Mouse (Mus musculus): ENCODE measurements around the gene Slc30a1. TPM values are rescaled to one million over a fixed set of nuclear protein-coding genes. Genes with fewer than 3 reads are reported as not detected.

The Slc30a1 gene
- polyA plus RNA-seq, 1 experiment from 2014 or later = 4.1 TPM

GRCm38 (mm10) chr1:191928345-191928744 is 21.8 kb downstream of the Slc30a1 start:
- no peak for ATAC-seq (ENCODE audit: low FRiP score)
- Histone ChIP-seq H3K27ac (replicated peaks) (no peak overlapping the region), H3K9ac (replicated peaks) (no peak overlapping the region), H3K4me2 (no peak overlapping the region), H3K36me3 (no peaks in the 10 kb centered on the region), H3K4me1 (no peaks in the 10 kb centered on the region), H3K4me3 (replicated peaks) (no peak overlapping the region), H3K27me3 (replicated peaks) (peaks cover 4% of the 10 kb centered on the region; the same call in 1 of the 2 replicates), H3K9me3 (replicated peaks) (no peaks in the 10 kb centered on the region)
- WGBS = 87% methylated on average over 7 of the region's 7 CpGs

DNA sequence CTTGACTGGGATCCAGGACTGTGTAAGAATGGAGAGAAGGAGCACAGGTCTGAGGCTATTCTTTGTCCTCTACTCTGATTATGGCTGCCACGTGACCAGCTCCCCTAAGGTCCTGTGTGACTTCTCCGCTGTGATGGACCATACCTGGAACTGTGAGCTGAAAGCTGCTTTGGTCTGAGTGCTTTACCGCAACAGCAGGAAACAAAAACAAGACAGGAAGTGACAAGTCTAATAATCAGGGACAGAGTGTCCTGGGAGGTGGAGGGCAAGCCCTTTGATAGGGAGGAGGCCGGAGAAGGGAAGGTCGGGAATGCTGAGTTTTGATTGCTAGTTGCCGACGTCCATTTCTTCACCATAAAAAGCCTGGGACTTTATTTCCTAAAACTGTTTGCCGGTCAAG is 22.5 kb downstream of the Slc30a1 start:
- no peak for ATAC-seq (ENCODE audit: low FRiP score)
- Histone ChIP-seq H3K4me2 (no peak overlapping the region), H3K27me3 (replicated peaks) (peaks cover 4% of the 10 kb centered on the region; the same call in 1 of the 2 replicates), H3K36me3 (no peaks in the 10 kb centered on the region), H3K9ac (replicated peaks) (no peak overlapping the region), H3K4me3 (replicated peaks) (no peak overlapping the region), H3K4me1 (no peaks in the 10 kb centered on the region), H3K27ac (replicated peaks) (no peak overlapping the region), H3K9me3 (replicated peaks) (no peaks in the 10 kb centered on the region)
- WGBS = 77% methylated on average over 8 of the region's 8 CpGs

DNA sequence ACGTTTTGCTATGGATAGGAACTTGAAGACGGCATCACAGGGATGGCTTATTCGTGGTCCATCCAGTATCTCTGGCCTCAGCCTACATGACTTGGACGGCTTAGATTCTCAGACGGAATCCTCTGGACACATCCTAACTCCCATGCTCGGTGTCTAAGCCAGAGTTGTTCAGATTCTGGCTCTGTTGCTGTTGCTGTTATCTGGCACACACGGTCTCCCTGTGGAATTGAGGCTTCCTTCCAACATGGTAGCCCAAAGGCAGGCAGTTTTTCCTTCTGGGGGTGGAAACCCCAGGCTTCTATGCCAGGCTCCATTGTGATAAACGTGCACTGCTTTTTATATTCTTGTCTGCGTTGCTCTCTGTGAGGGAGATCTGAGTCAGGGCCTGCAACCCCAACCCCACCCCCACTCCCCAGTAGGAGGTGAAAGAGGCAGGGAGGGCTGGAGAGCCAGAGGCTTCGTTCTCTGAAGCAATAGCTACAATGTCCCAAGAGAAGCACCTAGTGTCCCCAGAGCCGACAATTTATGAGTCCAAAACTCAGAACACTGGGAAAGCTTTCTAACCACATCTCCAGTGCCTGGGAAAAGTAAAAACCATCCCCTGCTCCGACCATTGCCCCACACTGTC is 23.4 kb downstream of the Slc30a1 start:
- 63% methylated on average over 12 of the region's 12 CpGs for WGBS
- no peaks in the 10 kb centered on the region for H3K36me3 ChIP-seq
- H3K9me3 ChIP-seq (replicated peaks) = no peaks in the 10 kb centered on the region
- H3K4me2 ChIP-seq = no peak overlapping the region
- no peaks in the 10 kb centered on the region for H3K4me1 ChIP-seq
- peaks cover 4% of the 10 kb centered on the region; the same call in 1 of the 2 replicates for H3K27me3 ChIP-seq (replicated peaks)
- H3K27ac ChIP-seq (replicated peaks) = no peak overlapping the region
- no peak overlapping the region for H3K4me3 ChIP-seq (replicated peaks)
- H3K9ac ChIP-seq (replicated peaks) = no peak overlapping the region
- no peak for ATAC-seq (ENCODE audit: low FRiP score)

DNA sequence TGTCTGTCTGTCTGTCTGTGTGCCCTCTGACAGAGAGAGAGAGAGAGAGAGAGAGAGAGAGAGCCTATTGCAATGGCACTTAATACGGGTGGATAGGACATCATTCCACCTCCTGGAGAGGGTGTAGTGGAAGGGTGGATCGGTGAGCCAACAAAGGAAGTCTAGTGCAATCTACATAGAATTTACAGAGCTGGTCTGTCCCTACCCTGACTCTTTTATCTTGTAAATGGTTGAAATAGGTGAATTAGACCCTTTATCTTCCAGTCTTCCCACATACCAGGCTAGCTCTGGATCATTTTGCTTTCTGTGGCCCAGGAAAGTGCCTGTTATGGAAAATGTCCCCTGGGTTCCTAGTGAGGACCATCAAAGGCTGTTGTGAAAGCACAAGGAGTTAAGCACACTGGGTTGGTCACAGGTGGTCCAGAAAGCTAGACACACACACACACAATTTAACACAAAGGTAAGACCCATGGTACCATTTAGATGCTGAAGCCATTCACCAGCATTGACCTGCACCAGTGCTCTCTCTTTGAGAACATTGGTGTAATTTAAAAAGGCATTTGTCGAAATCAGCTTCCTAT is 24.0 kb downstream of the Slc30a1 start:
- H3K4me2 ChIP-seq = no peak overlapping the region
- no peak overlapping the region for H3K27ac ChIP-seq (replicated peaks)
- 51% methylated on average over 3 of the region's 3 CpGs for WGBS
- H3K4me3 ChIP-seq (replicated peaks) = no peak overlapping the region
- ATAC-seq (ENCODE audit: low FRiP score) = no peak
- H3K9me3 ChIP-seq (replicated peaks) = no peaks in the 10 kb centered on the region
- H3K4me1 ChIP-seq = no peaks in the 10 kb centered on the region
- H3K27me3 ChIP-seq (replicated peaks) = peaks cover 4% of the 10 kb centered on the region; the same call in 1 of the 2 replicates
- no peak overlapping the region for H3K9ac ChIP-seq (replicated peaks)
- H3K36me3 ChIP-seq = no peaks in the 10 kb centered on the region

DNA sequence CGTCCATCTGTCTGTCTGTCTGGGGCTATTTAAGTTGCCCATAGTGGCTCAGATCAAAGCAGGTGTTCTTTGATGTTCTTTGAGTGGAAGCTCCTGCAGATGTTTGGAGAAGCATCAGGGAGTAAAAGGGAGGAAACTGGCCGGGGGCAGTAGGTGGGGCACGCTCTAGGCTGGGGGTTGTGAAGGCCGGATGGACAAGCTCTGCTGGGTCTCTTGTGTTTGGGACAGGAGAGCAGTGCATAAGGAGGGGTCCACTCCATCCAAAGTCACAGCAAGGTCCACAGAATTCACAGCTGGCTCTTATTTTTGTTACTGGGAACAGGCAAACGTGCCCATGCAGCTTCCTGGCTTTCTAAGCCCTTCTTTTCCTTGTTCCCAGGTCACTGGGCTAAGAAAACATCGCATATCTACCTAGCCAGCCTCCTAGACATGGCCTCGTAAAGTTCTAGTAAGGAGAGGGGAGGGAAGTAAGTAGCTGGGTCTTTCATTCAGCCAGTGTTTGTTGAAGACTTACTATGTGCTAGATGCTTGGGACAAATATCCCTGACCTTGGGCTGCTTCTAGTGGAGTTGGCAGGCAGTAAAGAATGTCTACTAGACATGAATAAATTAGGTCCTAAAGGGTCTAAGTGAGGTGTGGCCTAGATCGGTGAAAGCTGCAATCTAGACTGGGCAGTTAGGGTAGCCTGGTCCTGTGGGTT is 25.9 kb downstream of the Slc30a1 start:
- H3K27ac ChIP-seq (replicated peaks) = no peak overlapping the region
- H3K9ac ChIP-seq (replicated peaks) = no peak overlapping the region
- H3K4me3 ChIP-seq (replicated peaks) = no peak overlapping the region
- H3K4me2 ChIP-seq = no peak overlapping the region
- no peaks in the 10 kb centered on the region for H3K4me1 ChIP-seq
- peaks cover 4% of the 10 kb centered on the region; the same call in 1 of the 2 replicates for H3K27me3 ChIP-seq (replicated peaks)
- no peaks in the 10 kb centered on the region for H3K36me3 ChIP-seq
- no peak for ATAC-seq (ENCODE audit: low FRiP score)
- H3K9me3 ChIP-seq (replicated peaks) = no peaks in the 10 kb centered on the region
- WGBS = 72% methylated on average over 8 of the region's 8 CpGs

- Histone ChIP-seq H3K27me3 (replicated peaks) (peaks cover 4% of the 10 kb centered on the region; the same call in 1 of the 2 replicates), H3K4me1 (no peaks in the 10 kb centered on the region), H3K9me3 (replicated peaks) (no peaks in the 10 kb centered on the region), H3K36me3 (no peaks in the 10 kb centered on the region), H3K4me2 (no peak overlapping the region), H3K27ac (replicated peaks) (no peak overlapping the region), H3K9ac (replicated peaks) (no peak overlapping the region), H3K4me3 (replicated peaks) (no peak overlapping the region)
- no peak for ATAC-seq (ENCODE audit: low FRiP score)
- WGBS = 84% methylated on average over 4 of the region's 4 CpGs
Measured at GRCm38 (mm10) chr1:191932986-191933632, 26.5 kb downstream of the Slc30a1 start.

GRCm38 (mm10) chr1:191943638-191944037 is 37.1 kb downstream of the Slc30a1 start:
- no peak overlapping the region for H3K9ac ChIP-seq (replicated peaks)
- no peak for ATAC-seq (ENCODE audit: low FRiP score)
- no peaks in the 10 kb centered on the region for H3K9me3 ChIP-seq (replicated peaks)
- no peaks in the 10 kb centered on the region for H3K27me3 ChIP-seq (replicated peaks)
- no peak overlapping the region for H3K27ac ChIP-seq (replicated peaks)
- no peaks in the 10 kb centered on the region for H3K4me1 ChIP-seq
- H3K36me3 ChIP-seq = no peaks in the 10 kb centered on the region
- H3K4me2 ChIP-seq = no peak overlapping the region
- H3K4me3 ChIP-seq (replicated peaks) = no peak overlapping the region
- WGBS = 89% methylated on average over 6 of the region's 6 CpGs

GRCm38 (mm10) chr1:191945341-191945740 is 38.8 kb downstream of the Slc30a1 start:
- no peaks in the 10 kb centered on the region for H3K9me3 ChIP-seq (replicated peaks)
- ATAC-seq (ENCODE audit: low FRiP score) = no peak
- no peak overlapping the region for H3K4me3 ChIP-seq (replicated peaks)
- WGBS = 94% methylated on average over 8 of the region's 8 CpGs
- no peak overlapping the region for H3K27ac ChIP-seq (replicated peaks)
- no peaks in the 10 kb centered on the region for H3K27me3 ChIP-seq (replicated peaks)
- no peak overlapping the region for H3K9ac ChIP-seq (replicated peaks)
- no peaks in the 10 kb centered on the region for H3K36me3 ChIP-seq
- no peaks in the 10 kb centered on the region for H3K4me1 ChIP-seq
- H3K4me2 ChIP-seq = no peak overlapping the region

GRCm38 (mm10) chr1:191945756-191946155 is 39.2 kb downstream of the Slc30a1 start:
- no peak overlapping the region for H3K4me2 ChIP-seq
- H3K9me3 ChIP-seq (replicated peaks) = no peaks in the 10 kb centered on the region
- 80% methylated on average over 5 of the region's 5 CpGs for whole genome bisulfite sequencing
- no peak overlapping the region for H3K9ac ChIP-seq (replicated peaks)
- no peaks in the 10 kb centered on the region for H3K36me3 ChIP-seq
- no peaks in the 10 kb centered on the region for H3K27me3 ChIP-seq (replicated peaks)
- H3K4me3 ChIP-seq (replicated peaks) = no peak overlapping the region
- no peak for ATAC-seq (ENCODE audit: low FRiP score)
- H3K4me1 ChIP-seq = no peaks in the 10 kb centered on the region
- H3K27ac ChIP-seq (replicated peaks) = no peak overlapping the region

DNA sequence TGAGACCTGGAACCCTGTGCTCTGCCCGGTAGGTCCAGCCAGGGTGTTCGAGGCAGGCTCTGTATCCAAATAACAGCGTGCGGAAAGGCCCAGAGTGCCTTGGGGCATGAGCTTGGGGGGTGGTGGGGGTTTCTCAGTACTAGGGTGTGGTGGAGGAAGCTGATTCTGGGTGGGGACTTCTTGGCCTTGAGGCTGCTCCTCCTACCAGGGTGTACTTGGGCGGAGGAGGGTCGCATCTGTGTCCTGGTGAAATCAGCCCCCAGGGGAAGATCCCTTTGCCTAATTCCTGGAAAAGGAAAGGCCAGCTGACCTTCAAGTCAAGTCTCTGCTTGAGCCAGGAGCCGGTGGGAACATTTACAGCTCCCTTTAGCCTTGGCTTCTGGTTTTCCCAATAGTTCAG is 39.7 kb downstream of the Slc30a1 start:
- ATAC-seq (ENCODE audit: low FRiP score) = no peak
- no peaks in the 10 kb centered on the region for H3K4me1 ChIP-seq
- H3K4me3 ChIP-seq (replicated peaks) = no peak overlapping the region
- H3K9me3 ChIP-seq (replicated peaks) = no peaks in the 10 kb centered on the region
- no peak overlapping the region for H3K9ac ChIP-seq (replicated peaks)
- no peak overlapping the region for H3K27ac ChIP-seq (replicated peaks)
- H3K36me3 ChIP-seq = no peaks in the 10 kb centered on the region
- 82% methylated on average over 7 of the region's 7 CpGs for WGBS
- H3K4me2 ChIP-seq = no peak overlapping the region
- H3K27me3 ChIP-seq (replicated peaks) = no peaks in the 10 kb centered on the region

GRCm38 (mm10) chr1:191946835-191947234 is 40.3 kb downstream of the Slc30a1 start:
- Histone ChIP-seq H3K9ac (replicated peaks) (no peak overlapping the region), H3K4me1 (no peaks in the 10 kb centered on the region), H3K4me2 (no peak overlapping the region), H3K27ac (replicated peaks) (no peak overlapping the region), H3K27me3 (replicated peaks) (no peaks in the 10 kb centered on the region), H3K9me3 (replicated peaks) (no peaks in the 10 kb centered on the region), H3K36me3 (no peaks in the 10 kb centered on the region), H3K4me3 (replicated peaks) (no peak overlapping the region)
- no peak for ATAC-seq (ENCODE audit: low FRiP score)
- 98% methylated on average over 2 of the region's 2 CpGs for WGBS

- Histone ChIP-seq H3K4me2 (no peak overlapping the region), H3K27me3 (replicated peaks) (no peaks in the 10 kb centered on the region), H3K4me1 (no peaks in the 10 kb centered on the region), H3K9ac (replicated peaks) (no peak overlapping the region), H3K4me3 (replicated peaks) (no peak overlapping the region), H3K27ac (replicated peaks) (no peak overlapping the region), H3K9me3 (replicated peaks) (no peaks in the 10 kb centered on the region), H3K36me3 (no peaks in the 10 kb centered on the region)
- WGBS = 74% methylated on average over 8 of the region's 8 CpGs
- no peak for ATAC-seq (ENCODE audit: low FRiP score)
Measured at GRCm38 (mm10) chr1:191947796-191948195, 41.2 kb downstream of the Slc30a1 start.
